Mouse (Mus musculus) MEL (cell line): ENCODE data around the gene Tshz2. TPM values are rescaled to one million over a fixed set of nuclear protein-coding genes. Genes with fewer than 3 reads are reported as not detected.

Experiments
- DNase-seq: peaks from one replicate; pipeline ENCODE4 v3.0.0; 2011; ENCODE audit warnings: low read depth, low spot score
- H3K27ac ChIP-seq: 2 replicates; pipeline ENCODE4 v1.5.1; 2012; ENCODE audit warnings: low read depth, mild to moderate bottlenecking, control low read depth, low read length, moderate library complexity; ENCODE audit not compliant: control insufficient read depth
- H3K27me3 ChIP-seq, 2 experiments: fragments of 150-350 bp in 1 of 2; sonication (generic) in 1 of 2; 2 replicates each; pipeline ENCODE4 v1.6.1; 2012; ENCODE audit warnings: low read length in 2 of 2, mild to moderate bottlenecking in 2 of 2, improper control_type of control experiment in 1 of 2, moderate library complexity in 1 of 2; ENCODE audit not compliant: insufficient read depth in 2 of 2, control insufficient read depth in 1 of 2
- H3K36me3 ChIP-seq, 2 experiments: 2 replicates each; pipeline ENCODE4 v1.6.1; 2012 to 2014; ENCODE audit warnings: low read length in 2 of 2, improper control_type of control experiment in 1 of 2, inconsistent platforms in 1 of 2, mild to moderate bottlenecking in 1 of 2; ENCODE audit not compliant: insufficient read depth in 2 of 2, control insufficient read depth in 1 of 2
- H3K4me1 ChIP-seq, 2 experiments: fragments of 150-350 bp in 1 of 2; sonication (generic) in 1 of 2; 2 replicates each; pipeline ENCODE4 v1.6.1; 2012; ENCODE audit warnings: low read length in 2 of 2, improper control_type of control experiment in 1 of 2, mild to moderate bottlenecking in 1 of 2; ENCODE audit not compliant: insufficient read depth in 2 of 2, control insufficient read depth in 1 of 2
- H3K4me3 ChIP-seq, 2 experiments: fragments of 150-350 bp in 1 of 2; sonication (generic) in 1 of 2; 2 replicates each; pipeline ENCODE4 v1.5.1; 2012; ENCODE audit warnings: low read depth in 2 of 2, low read length in 2 of 2, mild to moderate bottlenecking in 2 of 2, moderate library complexity in 2 of 2, control low read depth in 1 of 2, improper control_type of control experiment in 1 of 2; ENCODE audit not compliant: control insufficient read depth in 1 of 2, insufficient read depth in 1 of 2
- H3K79me2 ChIP-seq: 2 replicates; pipeline ENCODE4 v1.6.1; 2012; ENCODE audit warnings: mild to moderate bottlenecking, low read length, moderate library complexity; ENCODE audit not compliant: control insufficient read depth, poor library complexity, insufficient read depth
- H3K9ac ChIP-seq: 2 replicates; pipeline ENCODE4 v1.6.1; 2012; ENCODE audit warnings: low read depth, mild to moderate bottlenecking, control low read depth, low read length, moderate library complexity; ENCODE audit not compliant: control insufficient read depth, poor library complexity, severe bottlenecking
- H3K9me3 ChIP-seq: fragments of 150-350 bp; sonication (generic); replicated peaks from 2 replicates; pipeline ENCODE4 v1.6.1; 2012; ENCODE audit warnings: mild to moderate bottlenecking, low read length, improper control_type of control experiment, moderate library complexity; ENCODE audit not compliant: insufficient read depth
- E2F4 ChIP-seq: IDR thresholded peaks from 2 replicates; pipeline ENCODE4 v1.6.1; 2011; ENCODE audit warnings: low read depth, low read length, improper control_type of control experiment, borderline replicate concordance
- GATA1 ChIP-seq: IDR thresholded peaks from 2 replicates; pipeline ENCODE4 v1.6.1; 2011; ENCODE audit warnings: low read depth, low read length, improper control_type of control experiment
- JUND ChIP-seq: IDR thresholded peaks from 2 replicates; pipeline ENCODE4 v1.6.1; 2011; ENCODE audit warnings: low read depth, mild to moderate bottlenecking, improper control_type of control experiment, low read length
- MAFK ChIP-seq: IDR thresholded peaks from 2 replicates; pipeline ENCODE4 v1.6.1; 2011; ENCODE audit warnings: low read depth, mild to moderate bottlenecking, low read length, improper control_type of control experiment, borderline replicate concordance
- MAZ ChIP-seq: IDR thresholded peaks from 2 replicates; pipeline ENCODE4 v1.6.1; 2012; ENCODE audit warnings: low read depth, mild to moderate bottlenecking, inconsistent platforms, low read length, improper control_type of control experiment
- MYB ChIP-seq: IDR thresholded peaks from 2 replicates; pipeline ENCODE4 v1.6.1; 2011; ENCODE audit warnings: mild to moderate bottlenecking, low read depth, low read length, improper control_type of control experiment
- POLR2AphosphoS2 ChIP-seq: IDR thresholded peaks from 2 replicates; pipeline ENCODE4 v1.6.1; 2011; ENCODE audit warnings: low read length, improper control_type of control experiment
- RAD21 ChIP-seq: IDR thresholded peaks from 2 replicates; pipeline ENCODE4 v1.6.1; 2011; ENCODE audit warnings: mild to moderate bottlenecking, low read depth, low read length, improper control_type of control experiment
- SIN3A ChIP-seq: IDR thresholded peaks from 2 replicates; pipeline ENCODE4 v1.6.1; 2012; ENCODE audit warnings: low read length, improper control_type of control experiment, inconsistent platforms
- TAL1 ChIP-seq: IDR thresholded peaks from 2 replicates; pipeline ENCODE4 v1.6.1; 2012; ENCODE audit warnings: mild to moderate bottlenecking, inconsistent platforms, low read length, moderate library complexity, mixed read lengths
- UBTF ChIP-seq: IDR thresholded peaks from 2 replicates; pipeline ENCODE4 v1.6.1; 2012; ENCODE audit warnings: low read depth, mild to moderate bottlenecking, inconsistent platforms, low read length, improper control_type of control experiment, moderate library complexity, borderline replicate concordance; ENCODE audit not compliant: insufficient read depth
- USF1 ChIP-seq: IDR thresholded peaks from 2 replicates; pipeline ENCODE4 v1.6.1; 2014; ENCODE audit warnings: low read depth, mild to moderate bottlenecking, inconsistent platforms, low read length, improper control_type of control experiment, moderate library complexity
- USF2 ChIP-seq, 2 experiments: IDR thresholded peaks; 2 replicates each; pipeline ENCODE4 v1.6.1; 2011 to 2012; ENCODE audit warnings: improper control_type of control experiment in 2 of 2, low read length in 2 of 2, borderline replicate concordance in 1 of 2, inconsistent platforms in 1 of 2, low read depth in 1 of 2, mild to moderate bottlenecking in 1 of 2; ENCODE audit not compliant: insufficient read depth in 1 of 2
- ZC3H11A ChIP-seq: IDR thresholded peaks from 2 replicates; pipeline ENCODE4 v1.6.1; 2012; ENCODE audit warnings: low read depth, mild to moderate bottlenecking, inconsistent platforms, low read length, improper control_type of control experiment
- ZNF384 ChIP-seq: IDR thresholded peaks from 2 replicates; pipeline ENCODE4 v1.6.1; 2012; ENCODE audit warnings: low read depth, mild to moderate bottlenecking, inconsistent platforms, low read length, improper control_type of control experiment
- polyA plus RNA-seq, 2 experiments: library from polyadenylated mRNA; stranded (reverse) in 1 of 2; unstranded in 1 of 2; fragments of >175 nt in 1 of 2; fragments of >200 nt in 1 of 2; gene quantifications; 2 replicates each; pipeline versions ENCODE4 v1.2.1 to v1.2.4; 2012; ENCODE audit warnings: low replicate concordance in 2 of 2, low read depth in 1 of 2; ENCODE audit not compliant: insufficient read length in 2 of 2, insufficient read depth in 1 of 2, missing spikeins in 1 of 2
- total RNA-seq: library from RNA; depleted of rRNA; stranded (reverse); fragments of 300-350 nt; gene quantifications from 2 replicates; pipeline ENCODE4 v1.2.3, GENCODE M21; 2012

Tshz2 gene
- total and polyA plus RNA-seq, 3 experiments: not detected

GRCm38 (mm10) chr2:169833638-169834037, 200.8 kb downstream of the Tshz2 start (continued):
- no peak for TF ChIP-seq UBTF
- TF ChIP-seq ZC3H11A: no peak
- TF ChIP-seq MAZ: no peak
- TF ChIP-seq SIN3A: no peak

GRCm38 (mm10) chr2:169834602-169835001, 201.8 kb downstream of the Tshz2 start:
- DNase-seq: no peak
- no peak for TF ChIP-seq MYB
- TF ChIP-seq SIN3A: no peak
- TF ChIP-seq ZC3H11A: no peak
- TF ChIP-seq UBTF: no peak
- TF ChIP-seq USF2 (IDR thresholded peaks at IDR 0.05; ENCODE audit: borderline replicate concordance in 1 of 2, insufficient read depth in 1 of 2, low read depth in 1 of 2, low read length in 2 of 2): no peak
- Histone ChIP-seq H3K4me3 (no peak overlapping the region), H3K9ac (no peak overlapping the region), H3K27ac (no peak overlapping the region), H3K9me3 (no peaks in the 10 kb centered on the region), H3K4me1 (no peaks in the 10 kb centered on the region), H3K36me3 (no peaks in the 10 kb centered on the region), H3K79me2 (no peaks in the 10 kb centered on the region), H3K27me3 (no peaks in the 10 kb centered on the region)

GRCm38 (mm10) chr2:169837031-169837605, 204.3 kb downstream of the Tshz2 start:
- DNase-seq: no peak
- no peaks in the 10 kb centered on the region for H3K79me2 ChIP-seq
- H3K9ac ChIP-seq: no peak overlapping the region
- H3K4me1 ChIP-seq: no peaks in the 10 kb centered on the region
- no peaks in the 10 kb centered on the region for H3K27me3 ChIP-seq
- no peaks in the 10 kb centered on the region for H3K9me3 ChIP-seq
- H3K27ac ChIP-seq: no peak overlapping the region
- no peaks in the 10 kb centered on the region for H3K36me3 ChIP-seq
- H3K4me3 ChIP-seq: no peak overlapping the region
- no peak for TF ChIP-seq TAL1
- TF ChIP-seq MAZ: no peak
- TF ChIP-seq GATA1: no peak
- TF ChIP-seq POLR2AphosphoS2: no peak
- TF ChIP-seq E2F4: no peak
- TF ChIP-seq USF1: no peak
- no peak for TF ChIP-seq JUND
- TF ChIP-seq RAD21: no peak
- no peak for TF ChIP-seq MAFK
- no peak for TF ChIP-seq ZNF384
